Mouse (Mus musculus): ENCODE measurements around the gene Klhl41.

Klhl41 gene

DNA sequence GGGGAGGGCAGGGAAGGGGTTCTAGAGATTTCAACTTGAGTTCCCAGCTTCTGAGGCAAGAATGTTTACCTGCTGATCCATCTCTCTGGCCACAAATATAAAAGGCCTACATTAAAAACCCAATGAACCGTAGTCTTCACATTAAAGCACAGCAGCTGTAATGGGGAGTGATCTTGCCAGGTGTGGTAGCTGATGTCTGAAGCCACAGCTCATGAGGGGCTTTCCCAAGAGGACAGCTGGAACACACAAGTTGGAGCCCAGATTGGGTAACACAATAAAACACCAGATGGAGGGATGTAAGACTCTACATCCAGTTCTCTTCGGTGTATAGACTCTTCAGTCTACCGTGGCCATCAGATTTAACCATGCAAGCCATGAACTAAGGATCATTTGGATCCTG is 14.6 kb downstream of the Klhl41 start:
- DNase-seq, result no peak

DNA sequence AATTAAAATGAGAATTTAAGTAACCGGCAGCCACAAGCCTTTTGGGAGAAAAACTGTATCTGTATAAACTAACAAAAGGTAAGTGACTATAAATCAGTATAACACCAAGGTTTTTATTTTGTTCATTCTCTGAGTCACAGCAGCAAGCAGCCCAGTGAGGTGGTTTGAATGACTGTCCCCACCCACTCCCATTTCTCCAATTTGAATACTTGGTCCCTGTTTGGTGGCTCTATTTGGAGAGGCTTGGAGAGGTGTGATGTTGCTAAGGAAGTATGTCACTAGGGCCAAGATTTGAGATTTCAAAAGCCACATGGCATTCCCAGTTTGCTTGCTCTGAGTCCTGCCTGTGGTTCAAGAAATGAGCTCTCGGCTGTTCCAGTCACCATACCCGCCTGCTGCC is 20.3 kb downstream of the Klhl41 start:
- no peak for DNase-seq

DNA sequence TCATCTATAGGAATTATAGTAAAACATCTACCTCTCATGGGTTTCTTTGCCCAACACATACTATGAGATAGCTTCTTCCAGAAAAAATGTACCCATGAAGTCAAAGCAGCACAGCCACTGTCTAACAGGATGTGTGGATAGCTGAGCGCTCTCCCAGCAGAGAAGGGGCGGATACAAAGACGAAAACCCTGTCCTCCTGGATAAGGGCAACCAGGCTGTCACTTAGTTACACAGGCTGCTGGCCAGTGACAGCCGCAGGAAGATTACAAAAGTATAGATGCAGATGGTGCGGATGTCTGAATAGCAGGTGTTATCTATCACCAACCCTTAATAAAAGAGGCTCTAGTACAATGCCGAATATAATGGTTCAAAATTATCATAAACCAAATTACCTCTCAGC is 20.9 kb downstream of the Klhl41 start:
- no peak for DNase-seq

DNA sequence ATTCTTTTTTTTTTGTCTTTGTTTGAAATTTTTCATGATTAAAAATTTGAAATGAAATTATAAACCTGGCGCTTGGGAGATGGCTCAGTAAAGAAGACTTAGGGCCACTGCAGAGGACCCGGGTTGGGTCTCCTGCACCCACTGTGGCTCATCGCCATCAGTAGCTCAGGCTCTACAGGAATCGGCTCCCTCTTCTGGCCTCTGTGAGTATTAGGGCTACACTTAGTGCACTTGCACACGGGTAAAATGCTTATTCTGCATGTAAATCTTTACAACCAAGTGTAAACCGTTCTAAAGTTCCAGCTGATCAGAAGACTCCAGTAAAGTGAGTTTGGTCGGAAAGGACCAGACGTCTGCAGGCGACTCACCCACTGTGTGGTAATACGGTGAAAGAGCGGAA is 23.6 kb downstream of the Klhl41 start:
- no peak for DNase-seq

DNA sequence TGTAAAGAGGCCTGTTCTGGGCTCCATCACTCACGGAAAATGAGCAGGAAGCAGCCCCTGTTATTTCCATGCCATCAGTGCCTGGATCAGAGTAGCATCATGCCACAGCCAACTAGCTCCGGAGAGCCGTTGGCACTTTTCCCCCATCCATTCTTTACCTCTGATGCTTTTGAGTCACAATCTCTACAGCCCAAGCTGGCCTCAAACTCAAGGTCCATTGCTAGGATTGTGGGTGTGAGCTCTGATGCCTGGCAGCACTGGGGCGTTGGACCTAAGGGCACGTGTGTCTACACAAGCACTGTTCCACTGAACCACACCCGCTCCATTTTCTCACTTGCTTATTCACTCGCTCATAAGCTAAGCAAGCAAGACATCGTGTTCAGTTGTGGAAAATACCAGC is 30.5 kb downstream of the Klhl41 start:
- DNase-seq, result no peak

DNA sequence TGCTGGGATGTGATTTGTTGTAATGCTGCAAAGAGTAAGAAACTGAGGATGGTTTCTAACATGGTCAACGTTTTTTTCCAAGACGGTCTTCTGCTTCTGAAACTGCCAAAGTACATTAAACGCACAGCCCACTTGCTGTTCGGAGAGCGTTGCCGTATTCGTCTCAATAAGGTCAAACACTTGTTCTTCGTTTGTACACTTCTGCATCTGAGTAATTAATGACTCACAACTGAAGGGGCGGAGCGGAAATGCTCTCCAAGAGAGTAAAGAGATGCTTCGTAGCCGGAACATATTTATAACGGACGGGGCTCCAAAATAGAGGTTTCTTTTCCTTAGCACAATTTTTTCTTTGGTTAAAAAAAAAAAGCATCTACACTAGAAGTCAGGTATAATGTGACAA is 42.3 kb downstream of the Klhl41 start:
- peak in 1 of 2 experiments; percentile 7 for DNase-seq

DNA sequence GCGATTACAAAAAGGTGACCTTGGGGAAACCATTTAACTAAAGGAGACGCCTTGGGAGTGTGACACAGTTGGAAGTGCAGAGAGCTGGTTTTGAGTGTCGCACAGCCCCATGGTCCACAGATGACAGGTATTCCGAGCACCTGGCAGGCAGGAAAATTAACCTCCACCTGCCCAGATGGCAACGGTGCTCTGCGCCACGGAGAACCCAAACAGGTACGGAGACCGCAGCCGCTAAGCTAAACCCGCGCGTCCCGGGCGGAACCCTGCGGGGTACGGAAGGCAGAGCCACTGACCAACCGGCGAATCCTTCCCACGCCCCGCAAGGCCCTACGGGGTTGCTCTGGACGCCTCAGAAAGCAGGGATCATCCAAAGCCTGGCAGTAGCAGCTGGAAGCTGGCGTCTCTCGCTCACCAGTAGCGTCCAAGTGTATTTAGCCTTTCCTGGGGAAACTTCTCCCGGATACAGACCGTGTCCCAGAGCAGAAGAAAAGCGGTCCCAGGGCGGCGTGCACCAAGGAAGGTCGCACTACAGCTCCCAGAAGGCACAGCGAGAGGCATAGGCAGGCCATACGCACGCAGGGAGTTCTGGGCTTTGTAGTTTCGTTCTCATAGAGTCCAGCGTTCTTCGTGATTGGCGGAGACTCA is 43.2 kb downstream of the Klhl41 start, which contains the start of gene Fastkd1:
Fastkd1 (minus strand) TSS at position 536 of the 645 bp plus-strand sequence.
- peak; percentile 89 to 92 for DNase-seq

DNA sequence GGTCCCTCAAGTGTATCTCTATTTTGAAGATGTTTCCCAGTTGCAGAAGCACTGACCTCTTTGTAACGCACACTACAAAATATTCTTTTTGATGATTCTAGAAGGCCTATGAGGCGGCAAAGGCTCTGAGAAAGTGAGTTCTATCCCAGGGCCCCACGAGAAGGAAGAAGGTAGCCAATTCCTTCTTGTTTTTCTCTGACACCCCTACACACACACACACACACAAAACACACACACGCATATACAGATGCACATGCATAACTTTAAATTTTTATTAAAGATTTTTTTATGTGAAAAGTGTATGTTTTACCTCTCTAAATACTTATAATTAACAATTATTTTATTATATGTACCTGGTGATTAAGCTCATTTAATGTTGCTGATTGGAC is 43.7 kb downstream of the Klhl41 start:
- no peak for DNase-seq

DNA sequence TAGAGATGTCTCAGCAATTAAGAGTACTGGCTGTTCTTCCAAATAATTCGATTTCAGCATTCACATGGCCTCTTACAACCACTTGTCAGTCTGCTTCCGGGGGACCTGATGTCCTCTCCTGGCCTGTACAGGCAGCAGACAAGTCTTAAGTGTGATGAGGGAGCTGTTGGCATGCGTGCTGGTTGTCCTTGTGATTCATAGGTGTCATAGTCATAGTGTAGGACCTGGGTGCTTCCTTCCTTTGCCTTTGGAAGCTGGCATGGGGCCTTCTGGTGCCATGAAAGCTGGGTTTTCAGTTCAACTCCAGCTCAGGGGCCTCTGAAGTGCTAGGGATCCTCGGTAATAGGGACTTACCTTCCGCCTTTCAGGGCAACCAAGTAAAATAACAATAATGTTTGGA is 44.2 kb downstream of the Klhl41 start:
- no peak for DNase-seq

DNA sequence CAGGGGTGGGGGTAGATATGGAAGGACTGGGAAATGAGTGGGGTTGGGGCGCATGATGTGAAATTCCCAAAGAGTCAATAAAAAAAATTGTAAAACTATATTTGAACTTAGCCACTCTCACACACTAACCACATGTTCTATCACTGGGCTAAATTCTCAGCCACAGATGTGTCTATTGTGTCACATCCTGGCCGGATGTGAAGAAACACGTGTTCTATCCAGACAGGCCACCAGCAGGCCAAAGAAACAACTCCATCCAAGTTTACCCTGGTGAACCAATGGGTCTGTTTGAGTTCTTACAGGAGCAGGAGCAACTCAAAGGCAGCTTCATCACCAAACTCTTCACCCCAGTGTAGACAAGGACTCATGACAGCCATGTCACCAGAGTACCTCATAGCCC is 46.6 kb downstream of the Klhl41 start:
- no peak for DNase-seq

DNA sequence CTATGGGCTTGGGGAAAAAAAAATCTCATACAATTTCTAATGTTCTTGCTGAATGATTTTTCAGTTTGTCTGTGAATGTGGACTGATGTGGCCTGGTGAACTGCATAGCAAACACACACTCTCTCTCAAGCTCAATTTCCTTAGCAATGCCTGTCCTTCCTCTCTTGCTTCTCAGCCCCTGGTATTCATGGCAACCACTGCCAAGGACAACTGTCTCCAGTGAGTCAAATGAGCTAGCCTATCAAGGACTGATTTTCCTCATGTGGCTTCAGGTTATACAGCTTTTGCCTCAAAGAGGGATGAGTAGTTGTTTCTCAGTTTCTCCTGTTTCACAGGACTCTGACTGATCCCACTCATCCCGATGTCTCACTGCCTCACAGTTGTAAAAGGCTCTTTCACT is 49.2 kb downstream of the Klhl41 start:
- no peak for DNase-seq

DNA sequence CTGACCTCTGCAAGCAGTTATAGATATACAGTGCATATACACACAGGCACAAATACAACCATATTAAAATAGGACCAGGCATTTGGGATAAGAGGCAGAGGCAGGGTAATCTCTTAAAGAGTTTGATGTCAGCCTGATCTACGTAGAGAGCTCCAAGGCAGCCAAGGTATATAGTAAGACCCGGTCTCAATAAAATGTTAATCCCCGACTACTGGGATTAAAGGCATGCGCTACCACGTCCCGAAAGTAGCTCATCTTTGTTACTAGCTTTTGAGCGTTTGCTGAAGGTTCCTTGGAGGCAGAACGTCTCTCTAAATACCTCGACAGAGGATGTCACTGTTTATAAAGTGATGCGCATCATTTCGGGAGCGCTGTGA is 52.3 kb downstream of the Klhl41 start, which contains the start of gene Ppig:
Ppig (plus strand) TSS at position 273 of the 377 bp plus-strand sequence.
- no peak for DNase-seq

DNA sequence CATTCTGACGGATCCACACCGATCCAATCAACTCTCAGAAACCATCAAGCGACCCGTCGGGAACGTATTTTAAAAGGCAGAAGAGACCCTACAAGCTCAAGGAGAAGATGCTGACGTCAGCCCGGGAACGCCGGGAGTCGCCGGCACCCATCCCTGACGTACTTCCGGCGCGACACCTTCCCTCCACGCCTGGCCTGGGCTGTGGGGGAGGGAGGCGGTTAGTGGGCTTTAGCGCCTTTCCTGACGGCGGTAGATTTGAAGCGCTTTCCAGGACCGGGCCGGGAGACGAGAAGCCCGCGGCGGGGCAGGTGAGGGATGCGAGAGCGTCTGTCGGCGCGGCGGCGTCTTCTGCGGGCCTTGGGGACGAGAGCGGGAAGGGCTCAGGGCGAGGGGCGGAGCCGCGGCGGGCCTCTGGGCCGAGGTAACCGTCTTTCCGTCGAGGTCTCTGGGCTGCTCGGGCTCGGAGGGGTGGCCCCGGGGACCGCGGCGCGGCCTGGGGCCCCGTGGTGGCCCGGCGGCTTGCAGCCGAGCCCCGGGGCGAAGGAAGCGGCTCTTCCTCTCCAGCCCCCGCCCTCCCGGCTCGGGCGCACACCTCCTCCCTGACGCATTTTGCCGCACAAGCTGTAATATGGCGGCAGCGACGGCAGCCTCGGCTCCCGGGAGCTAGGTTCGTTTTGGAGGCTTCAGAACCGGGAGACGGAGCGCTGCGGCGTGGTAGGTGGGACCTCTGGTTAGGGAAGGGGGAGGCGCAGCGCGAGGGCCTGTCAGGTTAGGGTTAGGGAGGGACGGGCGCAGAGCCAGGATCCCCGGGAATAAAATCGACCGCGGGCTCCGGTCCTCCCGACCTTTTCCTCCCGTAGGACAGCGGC is 53.0 kb downstream of the Klhl41 start:
- peak; percentile 89 to 93 for DNase-seq

DNA sequence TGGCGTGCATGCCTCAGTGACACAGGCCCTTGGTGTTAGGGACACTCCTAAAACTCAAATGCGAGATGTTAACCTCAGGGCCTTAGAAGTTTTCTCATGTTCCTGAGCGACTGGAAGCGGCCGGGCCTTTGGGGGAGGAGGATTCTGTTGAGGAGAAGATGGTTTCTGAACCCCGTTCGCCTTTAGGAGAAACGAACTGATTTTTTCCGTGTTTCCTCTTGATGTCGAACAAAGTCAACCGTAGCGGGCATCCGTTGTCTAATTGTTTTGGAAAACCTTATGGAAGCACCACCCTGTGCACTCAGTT is 53.6 kb downstream of the Klhl41 start:
- no peak for DNase-seq
